Comparison of ENCODE assay signal across 10 mouse cellular contexts in genomic region chr8:48450397-48451246, GRCm38 (mm10).
A peak's percentile ranks its signal among the peaks of the same experiment; 100 is the strongest.
DNase-seq lines count a peak whose midpoint lies in the region; ATAC-seq and TF ChIP-seq lines count a peak whose summit lies in the region.
"Had no signal": no experiment of that assay in that cellular context is flagged by ENCODE, and none has a peak within 500 bp of the region (broad histone marks: within the 10 kb centered on the region; RNA-seq: fewer than 3 reads in every experiment).

No protein-coding gene starts in this region.

- DNase-seq in limb, embryonic 11.5 days (ENCODE audit: low spot score): peak; percentile 36
- no peak for DNase-seq in limb, embryonic 10.5 days (ENCODE audit: low spot score)
- DNase-seq in heart, postnatal 0 days (ENCODE audit: low spot score): no peak
- no peak for DNase-seq in midbrain, embryonic 14.5 days
- no peak for DNase-seq in adrenal gland, postnatal 36 days
- no peak for DNase-seq in adrenal gland, adult (ENCODE audit: inconsistent age in 2 of 2, low spot score in 1 of 2)
- DNase-seq in adrenal gland, postnatal 10 days: no peak
- DNase-seq: adrenal gland, adult 2 months had no signal

- H3K9ac ChIP-seq in limb, embryonic 11.5 days (ENCODE audit: low read length): no peak overlapping the region
- no peak overlapping the region for H3K9ac ChIP-seq in forebrain, embryonic 12.5 days
- H3K9ac ChIP-seq in heart, postnatal 0 days (replicated peaks; ENCODE audit: low read depth, low read length): no peak overlapping the region
- peak overlapping the region; percentile 9; the same call in 1 of the 2 replicates for H3K9ac ChIP-seq in midbrain, embryonic 14.5 days (replicated peaks; ENCODE audit: low read length)
- H3K9ac ChIP-seq: liver, embryonic 12.5 days had no signal

- WGBS in limb, embryonic 11.5 days: 59% methylated on average over 23 of the region's 23 CpGs
- WGBS in limb, embryonic 10.5 days: 75% methylated on average over 23 of the region's 23 CpGs
- WGBS in forebrain, embryonic 12.5 days: 55% methylated on average over 23 of the region's 23 CpGs
- WGBS in heart, postnatal 0 days: 60% methylated on average over 23 of the region's 23 CpGs
- WGBS in midbrain, embryonic 14.5 days: 47% methylated on average over 23 of the region's 23 CpGs

- no peak for TF ChIP-seq CTCF in heart, postnatal 0 days (IDR thresholded peaks at IDR 0.05; ENCODE audit: low read depth)

- H3K27me3 ChIP-seq in limb, embryonic 11.5 days (ENCODE audit: control insufficient read depth, insufficient read depth, low read length): no peaks in the 10 kb centered on the region
- H3K27me3 ChIP-seq in limb, embryonic 10.5 days (ENCODE audit: low read depth, poor library complexity, severe bottlenecking): no peaks in the 10 kb centered on the region
- H3K27me3 ChIP-seq in forebrain, embryonic 12.5 days: peaks cover 11% of the 10 kb centered on the region; the same call in 1 of the 2 replicates
- no peaks in the 10 kb centered on the region for H3K27me3 ChIP-seq in heart, postnatal 0 days (ENCODE audit: control insufficient read depth, insufficient read depth, low read length)
- H3K27me3 ChIP-seq in midbrain, embryonic 14.5 days (ENCODE audit: control insufficient read depth, insufficient read depth, low read length): peaks cover 4% of the 10 kb centered on the region; the same call in 1 of the 2 replicates
- H3K27me3 ChIP-seq: liver, embryonic 12.5 days had no signal

- no peak for TF ChIP-seq EP300 in heart, postnatal 0 days (IDR thresholded peaks at IDR 0.05; ENCODE audit: low read depth)

- peak; percentile 67; the same call in 1 of the 2 replicates for ATAC-seq in limb, embryonic 11.5 days (ENCODE audit: insufficient number of reproducible peaks, low FRiP score, low TSS enrichment, low read depth)
- ATAC-seq in forebrain, embryonic 12.5 days (ENCODE audit: low FRiP score): no peak
- ATAC-seq in heart, postnatal 0 days (ENCODE audit: insufficient read depth, low read depth): no peak
- 0 out of 2 replicates have a peak, but pooled peaks have one; percentile 17 for ATAC-seq in midbrain, embryonic 14.5 days (ENCODE audit: low FRiP score, low TSS enrichment)
- ATAC-seq: liver, embryonic 12.5 days had no signal

- H3K4me3 ChIP-seq in limb, embryonic 11.5 days (ENCODE audit: low read depth, low read length): no peak overlapping the region
- H3K4me3 ChIP-seq in limb, embryonic 10.5 days: no peak overlapping the region
- no peak overlapping the region for H3K4me3 ChIP-seq in forebrain, embryonic 12.5 days (replicated peaks)
- H3K4me3 ChIP-seq in heart, postnatal 0 days (ENCODE audit: low read depth, low read length): no peak overlapping the region
- no peak overlapping the region for H3K4me3 ChIP-seq in midbrain, embryonic 14.5 days (replicated peaks; ENCODE audit: low read depth, low read length)
- H3K4me3 ChIP-seq: liver, embryonic 12.5 days had no signal

- H3K9me3 ChIP-seq in limb, embryonic 11.5 days (ENCODE audit: control insufficient read depth, low read length): no peaks in the 10 kb centered on the region
- no peaks in the 10 kb centered on the region for H3K9me3 ChIP-seq in limb, embryonic 10.5 days (replicated peaks)
- no peaks in the 10 kb centered on the region for H3K9me3 ChIP-seq in forebrain, embryonic 12.5 days
- H3K9me3 ChIP-seq in heart, postnatal 0 days (replicated peaks; ENCODE audit: control insufficient read depth, low read length): no peaks in the 10 kb centered on the region
- no peaks in the 10 kb centered on the region for H3K9me3 ChIP-seq in midbrain, embryonic 14.5 days (ENCODE audit: control insufficient read depth, low read length)
- H3K9me3 ChIP-seq: liver, embryonic 12.5 days had no signal

- peaks cover 11% of the 10 kb centered on the region; the same call in 1 of the 2 replicates for H3K4me1 ChIP-seq in limb, embryonic 11.5 days (ENCODE audit: control insufficient read depth, insufficient read depth, low read length)
- H3K4me1 ChIP-seq in limb, embryonic 10.5 days: peaks cover 36% of the 10 kb centered on the region
- peaks cover 38% of the 10 kb centered on the region for H3K4me1 ChIP-seq in forebrain, embryonic 12.5 days
- 0 out of 2 replicates have a peak, but pooled peaks cover 4% of the 10 kb centered on the region for H3K4me1 ChIP-seq in heart, postnatal 0 days (ENCODE audit: control insufficient read depth, insufficient read depth)
- peaks cover 27% of the 10 kb centered on the region for H3K4me1 ChIP-seq in midbrain, embryonic 14.5 days (ENCODE audit: control insufficient read depth, insufficient read depth, low read length)
- H3K4me1 ChIP-seq: liver, embryonic 12.5 days had no signal

- H3K27ac ChIP-seq in limb, embryonic 11.5 days (replicated peaks; ENCODE audit: low read depth, low read length): no peak overlapping the region
- H3K27ac ChIP-seq in limb, embryonic 10.5 days: no peak overlapping the region
- no peak overlapping the region for H3K27ac ChIP-seq in forebrain, embryonic 12.5 days
- H3K27ac ChIP-seq in heart, postnatal 0 days (ENCODE audit: low read depth): no peak overlapping the region
- H3K27ac ChIP-seq in midbrain, embryonic 14.5 days (replicated peaks; ENCODE audit: low read depth, low read length): no peak overlapping the region
- H3K27ac ChIP-seq: liver, embryonic 12.5 days had no signal

- no peaks in the 10 kb centered on the region for H3K36me3 ChIP-seq in limb, embryonic 11.5 days (ENCODE audit: control insufficient read depth, insufficient read depth, low read length)
- H3K36me3 ChIP-seq in limb, embryonic 10.5 days: no peaks in the 10 kb centered on the region
- no peaks in the 10 kb centered on the region for H3K36me3 ChIP-seq in forebrain, embryonic 12.5 days (replicated peaks)
- no peaks in the 10 kb centered on the region for H3K36me3 ChIP-seq in heart, postnatal 0 days (replicated peaks; ENCODE audit: control insufficient read depth, insufficient read depth, low read length)
- H3K36me3 ChIP-seq in midbrain, embryonic 14.5 days (ENCODE audit: control insufficient read depth, insufficient read depth, low read length): no peaks in the 10 kb centered on the region
- H3K36me3 ChIP-seq: liver, embryonic 12.5 days had no signal

- no peak overlapping the region for H3K4me2 ChIP-seq in limb, embryonic 11.5 days (ENCODE audit: low read depth, severe bottlenecking)
- peak overlapping the region; percentile 26 for H3K4me2 ChIP-seq in forebrain, embryonic 12.5 days
- peak overlapping the region; percentile 7; the same call in 1 of the 2 replicates for H3K4me2 ChIP-seq in heart, postnatal 0 days (ENCODE audit: low read depth, low read length)
- peak overlapping the region; percentile 35 for H3K4me2 ChIP-seq in midbrain, embryonic 14.5 days (ENCODE audit: low read length)
- H3K4me2 ChIP-seq: liver, embryonic 12.5 days had no signal

Comparison
In these comparisons a context has a peak if more than half of its experiments do, and no peak if none do; other contexts are left out.
1. ATAC-seq: peak in limb, embryonic 11.5 days (single experiment) and midbrain, embryonic 14.5 days (single experiment); none in forebrain, embryonic 12.5 days (single experiment) and heart, postnatal 0 days (single experiment).